Mouse (Mus musculus): ENCODE results near the gene Zfp976. TPM values are rescaled to one million over a fixed set of nuclear protein-coding genes. Genes with fewer than 3 reads are reported as not detected.

The Zfp976 gene
- polyA plus RNA-seq (2012; ENCODE audit: low replicate concordance), result 0.11 and 0.51 TPM in 2 replicates

DNA sequence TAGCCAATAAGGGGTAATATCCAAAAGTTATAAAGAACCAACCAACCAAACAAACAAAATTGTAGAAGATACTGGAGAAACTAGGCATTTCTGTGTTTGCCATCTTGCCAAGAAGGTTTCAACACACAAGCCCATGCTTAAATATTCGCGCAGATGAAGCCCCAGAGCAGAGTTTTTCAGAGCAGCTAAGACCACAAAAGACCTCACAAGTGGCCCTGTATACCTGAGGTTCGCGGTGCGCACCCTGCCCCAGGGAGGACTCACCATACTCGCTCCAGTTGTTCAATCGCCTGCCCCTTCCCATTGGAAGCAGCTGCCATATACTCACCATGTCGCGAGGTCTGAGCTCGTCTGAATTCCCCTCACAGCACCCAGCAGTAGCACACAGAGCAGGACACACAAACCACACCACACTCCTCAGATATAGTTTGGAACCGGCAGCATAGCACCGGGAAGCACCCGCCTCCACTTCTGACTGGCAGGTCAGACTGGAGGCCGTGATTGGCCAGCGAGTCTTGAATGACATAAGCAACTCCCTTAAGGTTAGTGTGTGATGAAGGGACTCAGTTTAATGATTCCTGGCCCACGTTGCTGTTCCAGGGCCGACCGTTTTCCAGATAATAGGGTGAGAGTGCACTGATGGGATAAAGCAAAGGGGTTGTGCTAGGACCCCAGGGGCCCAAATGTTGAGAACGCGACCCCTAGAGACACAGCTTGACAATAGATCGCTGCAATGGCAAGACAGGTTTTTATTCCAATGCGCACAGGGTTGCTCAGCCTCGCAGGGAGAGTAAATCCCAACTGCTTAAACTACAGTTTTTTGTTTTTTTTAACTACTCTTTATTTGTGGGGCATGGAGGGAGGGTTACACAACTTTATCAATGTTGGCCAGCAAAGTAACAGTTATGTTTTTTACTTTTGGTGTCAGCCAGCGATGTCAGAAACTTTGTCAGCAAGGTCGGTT, at the start of gene Zfp976:
TSS of gene Zfp976 (minus strand) at position 437 of the 964 bp plus-strand sequence.

GRCm38 (mm10) chr7:42592413-42592812, 50.0 kb downstream of the Zfp976 start, which contains the start of gene Zfp977:
Zfp977 (minus strand) TSS chr7:42592547.

DNA sequence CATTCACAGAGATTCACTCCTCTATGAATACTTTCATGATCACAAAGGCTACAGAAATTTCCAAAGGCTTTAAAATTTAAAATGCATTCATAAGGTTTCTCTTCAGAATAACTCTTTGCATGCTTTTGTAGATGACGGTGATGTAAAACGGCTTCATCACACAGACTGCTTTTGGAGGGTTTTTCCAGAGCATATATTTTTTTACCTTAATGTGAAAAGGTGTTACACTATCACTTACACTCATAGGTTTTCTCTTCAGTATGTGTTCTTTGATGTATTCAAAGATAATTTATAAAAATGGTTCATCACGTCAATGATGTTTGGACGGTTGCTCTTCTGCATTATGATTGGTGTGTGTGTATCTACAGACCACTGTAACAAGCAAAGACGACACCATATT, 63.9 kb downstream of the Zfp976 start, which contains the start of gene Gm21028:
TSS of gene Gm21028 (minus strand) at position 101 of the 400 bp plus-strand sequence.

Other genes with a start within 250 kb of the Zfp976 start
- not detected in 2 replicates for gene 4933421I07Rik, start 194.5 kb downstream of the Zfp976 start, polyA plus RNA-seq (2012; ENCODE audit: low replicate concordance)
- gene Zfp141, start 136.8 kb downstream of the Zfp976 start, polyA plus RNA-seq (2012; ENCODE audit: low replicate concordance), result 0.25 and 2.3 TPM in 2 replicates
- not detected in 2 replicates for gene Gm21028, start 64.0 kb downstream of the Zfp976 start, polyA plus RNA-seq (2012; ENCODE audit: low replicate concordance)
- not detected in 2 replicates for gene Zfp977, start 50.0 kb downstream of the Zfp976 start, polyA plus RNA-seq (2012; ENCODE audit: low replicate concordance)
- not detected in 2 replicates for gene Zfp975, start 50.2 kb upstream of the Zfp976 start, polyA plus RNA-seq (2012; ENCODE audit: low replicate concordance)
- gene Gm17067, start 84.4 kb upstream of the Zfp976 start, polyA plus RNA-seq (2012; ENCODE audit: low replicate concordance), result not detected in 2 replicates
- gene Vmn2r62, start 150.9 kb upstream of the Zfp976 start, polyA plus RNA-seq (2012; ENCODE audit: low replicate concordance), result not detected in 2 replicates
- gene Gm2381, start 224.6 kb upstream of the Zfp976 start, polyA plus RNA-seq (2012; ENCODE audit: low replicate concordance), result not detected in 2 replicates